Mouse (Mus musculus): ENCODE measurements around the gene Rnase2b.
"Not testable (repeated sequence)": the region's sequence is repeated elsewhere in the genome, so short reads cannot be mapped to it uniquely, and the experiment has no call there.

GRCm38 (mm10) chr14:51172095-51172865 lies 10.2 kb downstream of the Rnase2b start:
- TF ChIP-seq CTCF (IDR thresholded peaks at IDR 0.05): peak; percentile 75
- not testable (repeated sequence) for TF ChIP-seq EP300 (IDR thresholded peaks at IDR 0.05)

Data from lung, postnatal 0 days (tissue).